Mouse (Mus musculus) forebrain, embryonic 13.5 days (tissue): ENCODE results near the gene Foxred1. TPM values are rescaled to one million over a fixed set of nuclear protein-coding genes. Genes with fewer than 3 reads are reported as not detected.

ENCODE experiments used
- ATAC-seq: fragments of 200-750 bp; cut with Nextera tagmentation; 2 replicates; pipeline ENCODE4 v1.8.0; 2017
- H3K27ac ChIP-seq: fragments of 300-500 bp; sonication (generic); 2 replicates; pipeline ENCODE4 v1.5.1; 2015; ENCODE audit warnings: inconsistent platforms, mild to moderate bottlenecking, moderate library complexity
- H3K27me3 ChIP-seq: fragments of 300-500 bp; sonication (generic); 2 replicates; pipeline ENCODE4 v1.6.1; 2015; ENCODE audit warnings: mild to moderate bottlenecking, inconsistent platforms
- H3K36me3 ChIP-seq: fragments of 300-500 bp; sonication (generic); 2 replicates; pipeline ENCODE4 v1.6.1; 2015; ENCODE audit warnings: mild to moderate bottlenecking, inconsistent platforms; ENCODE audit not compliant: poor library complexity, severe bottlenecking
- H3K4me1 ChIP-seq: fragments of 300-500 bp; sonication (generic); 2 replicates; pipeline ENCODE4 v1.6.1; 2015; ENCODE audit warnings: inconsistent platforms
- H3K4me2 ChIP-seq: fragments of 300-500 bp; sonication (generic); 2 replicates; pipeline ENCODE4 v1.6.1; 2015; ENCODE audit warnings: inconsistent platforms, mild to moderate bottlenecking, moderate library complexity
- H3K4me3 ChIP-seq: fragments of 300-500 bp; sonication (generic); 2 replicates; pipeline ENCODE4 v1.5.1; 2015; ENCODE audit warnings: mild to moderate bottlenecking, inconsistent platforms
- H3K9ac ChIP-seq: fragments of 300-500 bp; sonication (generic); 2 replicates; pipeline ENCODE4 v1.6.1; 2015; ENCODE audit warnings: mild to moderate bottlenecking, inconsistent platforms
- H3K9me3 ChIP-seq: fragments of 300-500 bp; sonication (generic); replicated peaks from 2 replicates; pipeline ENCODE4 v1.6.1; 2016; ENCODE audit warnings: inconsistent platforms
- WGBS: fragments of 180-500 bp; shearing (Covaris S2); methylation state at CpG from one replicate; pipeline ENCODE4 v1.1.7; 2015; 5-methylcytosine and 5-hydroxymethylcytosine counted together
- polyA plus RNA-seq: library from polyadenylated mRNA; unstranded; fragments of >200 nt; fragmentation: Nextera tagmentation; extraction: Ambion mirVana; gene quantifications from 2 replicates; pipeline ENCODE4 v1.2.1, GENCODE M21; 2015

The Foxred1 gene
- polyA plus RNA-seq = 42.1 and 46.9 TPM in 2 replicates

- peak; percentile 100 for ATAC-seq
- no peaks in the 10 kb centered on the region for H3K27me3 ChIP-seq
- WGBS = 1% methylated on average over 72 of the region's 72 CpGs
- H3K4me2 ChIP-seq = peak within 1 kb of the TSS; percentile 94
- H3K4me3 ChIP-seq = peak within 1 kb of the TSS; percentile 80
- peaks cover 22% of the 10 kb centered on the region for H3K4me1 ChIP-seq
- no peaks in the 10 kb centered on the region for H3K9me3 ChIP-seq
- peak within 1 kb of the TSS; percentile 92 for H3K27ac ChIP-seq
- H3K36me3 ChIP-seq = peaks cover 56% of the 10 kb centered on the region
- H3K9ac ChIP-seq = peak within 1 kb of the TSS; percentile 86
These were observed at the start of gene Foxred1 for GRCm38 (mm10) chr9:35210542-35211474. Gene Foxred1 (minus strand): TSS chr9:35211055.

GRCm38 (mm10) chr9:35257365-35257764 is 46.5 kb upstream of the Foxred1 start:
- H3K4me2 ChIP-seq = no peak overlapping the region
- H3K4me3 ChIP-seq = no peak overlapping the region
- H3K27me3 ChIP-seq = no peaks in the 10 kb centered on the region
- H3K36me3 ChIP-seq = peaks cover 10% of the 10 kb centered on the region
- 96% methylated on average over 7 of the region's 7 CpGs for WGBS
- no peak for ATAC-seq
- no peak overlapping the region for H3K9ac ChIP-seq
- no peak overlapping the region for H3K27ac ChIP-seq
- H3K4me1 ChIP-seq = no peaks in the 10 kb centered on the region
- no peaks in the 10 kb centered on the region for H3K9me3 ChIP-seq

GRCm38 (mm10) chr9:35249476-35249875 is 38.6 kb upstream of the Foxred1 start:
- Histone ChIP-seq H3K9me3 (no peaks in the 10 kb centered on the region), H3K27ac (no peak overlapping the region), H3K27me3 (no peaks in the 10 kb centered on the region), H3K4me3 (no peak overlapping the region), H3K36me3 (peaks cover 2% of the 10 kb centered on the region; the same call in 1 of the 2 replicates), H3K4me2 (no peak overlapping the region), H3K4me1 (0 out of 2 replicates have a peak, but pooled peaks cover 5% of the 10 kb centered on the region), H3K9ac (no peak overlapping the region)
- ATAC-seq = no peak

- no peak overlapping the region for H3K9ac ChIP-seq
- H3K27me3 ChIP-seq = no peaks in the 10 kb centered on the region
- H3K4me1 ChIP-seq = 0 out of 2 replicates have a peak, but pooled peaks cover 5% of the 10 kb centered on the region
- H3K9me3 ChIP-seq = no peaks in the 10 kb centered on the region
- no peak overlapping the region for H3K4me3 ChIP-seq
- H3K36me3 ChIP-seq = 0 out of 2 replicates have a peak, but pooled peaks cover 2% of the 10 kb centered on the region
- no peak overlapping the region for H3K4me2 ChIP-seq
- 95% methylated on average over 2 of the region's 2 CpGs for WGBS
- H3K27ac ChIP-seq = no peak overlapping the region
- ATAC-seq = no peak
These were observed 36.5 kb upstream of the Foxred1 start for GRCm38 (mm10) chr9:35247405-35247804.

- Histone ChIP-seq H3K4me3 (no peak overlapping the region), H3K9me3 (no peaks in the 10 kb centered on the region), H3K36me3 (peaks cover 17% of the 10 kb centered on the region), H3K27ac (no peak overlapping the region), H3K9ac (no peak overlapping the region), H3K4me1 (0 out of 2 replicates have a peak, but pooled peaks cover 2% of the 10 kb centered on the region), H3K27me3 (no peaks in the 10 kb centered on the region), H3K4me2 (no peak overlapping the region)
- no peak for ATAC-seq
- 80% methylated on average over 1 of the region's 1 CpGs for WGBS
These were observed 28.9 kb upstream of the Foxred1 start for GRCm38 (mm10) chr9:35239734-35240133.

GRCm38 (mm10) chr9:35238915-35239571 is 28.2 kb upstream of the Foxred1 start:
- Histone ChIP-seq H3K9me3 (no peaks in the 10 kb centered on the region), H3K27ac (no peak overlapping the region), H3K27me3 (no peaks in the 10 kb centered on the region), H3K9ac (no peak overlapping the region), H3K4me1 (no peaks in the 10 kb centered on the region), H3K4me2 (no peak overlapping the region), H3K4me3 (no peak overlapping the region), H3K36me3 (peaks cover 24% of the 10 kb centered on the region)
- 86% methylated on average over 6 of the region's 6 CpGs for WGBS
- ATAC-seq = no peak

GRCm38 (mm10) chr9:35238371-35238770 is 27.5 kb upstream of the Foxred1 start:
- 91% methylated on average over 1 of the region's 1 CpGs for WGBS
- H3K9me3 ChIP-seq = no peaks in the 10 kb centered on the region
- ATAC-seq = no peak
- H3K27ac ChIP-seq = no peak overlapping the region
- H3K9ac ChIP-seq = no peak overlapping the region
- no peak overlapping the region for H3K4me2 ChIP-seq
- no peak overlapping the region for H3K4me3 ChIP-seq
- no peaks in the 10 kb centered on the region for H3K4me1 ChIP-seq
- peaks cover 29% of the 10 kb centered on the region for H3K36me3 ChIP-seq
- no peaks in the 10 kb centered on the region for H3K27me3 ChIP-seq

- Histone ChIP-seq H3K27me3 (no peaks in the 10 kb centered on the region), H3K9me3 (no peaks in the 10 kb centered on the region), H3K4me1 (no peaks in the 10 kb centered on the region), H3K4me2 (no peak overlapping the region), H3K9ac (no peak overlapping the region), H3K36me3 (peaks cover 50% of the 10 kb centered on the region), H3K4me3 (no peak overlapping the region), H3K27ac (no peak overlapping the region)
- no peak for ATAC-seq
- 59% methylated on average over 3 of the region's 3 CpGs for WGBS
These were observed 25.1 kb upstream of the Foxred1 start for GRCm38 (mm10) chr9:35235996-35236395.

- no peaks in the 10 kb centered on the region for H3K9me3 ChIP-seq
- H3K27me3 ChIP-seq = no peaks in the 10 kb centered on the region
- no peak overlapping the region for H3K4me3 ChIP-seq
- no peak overlapping the region for H3K4me2 ChIP-seq
- no peak overlapping the region for H3K9ac ChIP-seq
- no peak overlapping the region for H3K27ac ChIP-seq
- WGBS = 93% methylated on average over 3 of the region's 3 CpGs
- peaks cover 57% of the 10 kb centered on the region for H3K36me3 ChIP-seq
- no peaks in the 10 kb centered on the region for H3K4me1 ChIP-seq
- no peak for ATAC-seq
These were observed 17.8 kb upstream of the Foxred1 start for GRCm38 (mm10) chr9:35228671-35229070.

- Histone ChIP-seq H3K4me2 (no peak overlapping the region), H3K9me3 (no peaks in the 10 kb centered on the region), H3K36me3 (peaks cover 70% of the 10 kb centered on the region), H3K9ac (no peak overlapping the region), H3K4me1 (no peaks in the 10 kb centered on the region), H3K4me3 (no peak overlapping the region), H3K27me3 (no peaks in the 10 kb centered on the region), H3K27ac (no peak overlapping the region)
- no peak for ATAC-seq
- WGBS = 95% methylated on average over 3 of the region's 3 CpGs
These were observed 12.6 kb upstream of the Foxred1 start for GRCm38 (mm10) chr9:35223466-35223865.

- ATAC-seq = no peak
- WGBS = 81% methylated on average over 1 of the region's 1 CpGs
- Histone ChIP-seq H3K4me1 (no peaks in the 10 kb centered on the region), H3K4me3 (no peak overlapping the region), H3K36me3 (peaks cover 88% of the 10 kb centered on the region), H3K27ac (no peak overlapping the region), H3K9me3 (no peaks in the 10 kb centered on the region), H3K9ac (no peak overlapping the region), H3K4me2 (no peak overlapping the region), H3K27me3 (no peaks in the 10 kb centered on the region)
These were observed 7.1 kb upstream of the Foxred1 start for GRCm38 (mm10) chr9:35217963-35218362.
